Mouse (Mus musculus) thymus, postnatal 25 days (tissue): ENCODE measurements around the gene Esp34.

Source experiments
- DNase-seq: peaks from one replicate; pipeline ENCODE4 v3.0.0; 2022

Esp34 gene

DNA sequence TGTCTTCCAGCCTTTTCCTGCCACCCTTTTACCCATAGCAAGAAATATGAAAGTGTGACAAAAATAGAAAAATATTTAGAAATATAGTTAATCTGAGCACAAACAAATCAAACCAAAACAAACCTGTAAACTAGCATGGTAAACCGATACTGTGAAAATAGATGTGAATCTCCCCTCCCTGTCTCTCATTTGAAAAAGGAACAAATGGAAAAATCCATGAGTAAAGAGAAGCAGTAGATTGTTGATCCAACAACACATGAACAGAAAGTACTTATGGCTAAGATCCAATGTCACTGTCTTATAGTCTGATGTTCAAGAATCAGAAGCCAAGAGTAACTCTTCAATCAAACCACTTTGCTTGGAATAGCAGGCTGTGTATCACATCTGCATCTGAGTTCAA lies at the start of gene Esp34:
Gene Esp34, plus strand, starts transcription at position 301 of the 400 bp plus-strand sequence.
- DNase-seq = no peak

DNA sequence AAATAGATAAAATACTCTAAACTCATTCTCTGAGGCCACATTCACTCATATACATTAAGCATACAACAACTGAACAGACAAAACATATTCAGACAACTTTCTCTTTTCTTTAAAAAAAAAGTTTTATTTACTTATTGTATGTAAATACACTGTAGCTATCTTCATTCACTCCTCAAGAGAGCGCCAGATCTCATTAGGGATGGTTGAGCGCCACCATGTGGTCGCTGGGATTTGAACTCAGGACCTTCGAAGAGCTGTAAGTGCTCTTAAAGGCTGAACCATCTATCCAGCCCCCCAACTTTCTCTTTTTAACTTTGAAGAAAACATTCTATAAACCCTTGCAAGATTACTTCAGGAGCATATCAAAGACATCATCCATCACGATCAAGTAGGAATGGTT lies 8.5 kb downstream of the Esp34 start:
- no peak for DNase-seq
